Mouse (Mus musculus) spleen, postnatal 4 days (tissue): ENCODE data around the gene Pnldc1.
"Not testable (repeated sequence)": the region's sequence is repeated elsewhere in the genome, so short reads cannot be mapped to it uniquely, and the experiment has no call there.

Experiments used
- DNase-seq, 2 experiments: peaks; one replicate each; pipeline ENCODE4 v3.0.0; 2022; ENCODE audit warnings: low spot score in 2 of 2

The Pnldc1 gene

DNA sequence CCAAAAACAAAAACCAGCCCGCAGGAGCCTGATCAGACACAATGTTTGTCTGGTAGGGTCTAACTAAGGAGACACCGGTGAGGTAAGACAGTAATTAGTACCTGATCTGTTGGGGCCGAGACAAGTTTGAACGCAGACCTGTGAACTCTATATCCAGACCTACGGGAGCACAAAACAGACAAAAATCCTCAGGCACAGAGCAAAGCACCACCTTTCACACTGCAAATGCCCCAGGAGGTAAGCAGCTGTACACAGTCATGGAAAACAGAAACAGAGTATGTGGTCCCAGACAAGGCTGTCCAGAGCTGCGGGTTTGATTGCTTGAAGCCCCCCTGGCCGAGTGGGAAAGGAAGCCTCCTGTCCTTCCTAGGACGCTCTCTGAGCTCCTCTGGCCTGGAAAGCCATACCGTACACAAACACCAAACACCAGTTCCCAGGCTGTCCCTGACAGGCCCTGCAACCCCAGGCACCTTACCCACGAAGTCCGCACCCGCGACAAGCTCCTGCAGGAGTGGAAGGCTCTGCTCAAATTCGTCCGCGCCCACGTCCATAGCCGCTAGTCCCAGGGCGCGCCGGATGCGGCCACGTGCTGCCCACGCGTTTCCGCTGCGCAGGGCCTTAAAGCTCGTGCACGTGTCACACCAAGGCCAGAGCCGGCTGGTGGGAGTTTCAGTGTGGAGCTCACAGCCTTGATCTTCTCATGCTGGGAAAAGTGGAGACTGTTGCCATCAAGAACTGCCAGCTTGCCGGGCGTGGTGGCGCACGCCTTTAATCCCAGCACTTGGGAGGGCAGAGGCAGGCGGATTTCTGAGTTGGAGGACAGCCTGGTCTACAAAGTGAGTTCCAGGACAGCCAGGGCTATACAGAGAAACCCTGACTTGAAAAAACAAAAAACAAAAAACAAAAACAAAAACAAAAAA lies at the start of gene Pnldc1:
Pnldc1 (minus strand) TSS at position 870 of the 920 bp plus-strand sequence.
- no peak for DNase-seq

DNA sequence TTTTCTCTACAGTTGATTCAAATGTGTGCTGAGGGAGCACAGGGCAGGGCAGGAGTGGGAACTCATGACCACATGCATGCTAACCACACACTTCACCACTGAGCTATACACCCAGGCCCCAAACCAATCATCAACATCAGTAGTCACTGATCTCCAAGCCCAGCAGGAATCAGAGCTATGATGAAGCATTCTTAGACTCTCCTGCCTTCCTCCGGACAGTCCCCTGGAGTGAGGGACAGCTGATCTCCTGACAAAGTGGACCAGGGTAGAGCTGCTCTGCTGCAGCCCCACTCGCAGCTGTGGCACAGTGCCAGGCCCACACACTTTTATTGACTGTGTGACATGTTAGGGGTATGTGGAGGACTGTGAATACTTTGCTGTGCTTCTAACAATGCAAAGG lies 49.3 kb upstream of the Pnldc1 start:
- peak in 1 of 2 experiments; percentile 51 for DNase-seq

- DNase-seq: peak in 1 of 2 experiments; percentile 43
Measured at GRCm38 (mm10) chr17:12956664-12957063, 46.6 kb upstream of the Pnldc1 start.

DNA sequence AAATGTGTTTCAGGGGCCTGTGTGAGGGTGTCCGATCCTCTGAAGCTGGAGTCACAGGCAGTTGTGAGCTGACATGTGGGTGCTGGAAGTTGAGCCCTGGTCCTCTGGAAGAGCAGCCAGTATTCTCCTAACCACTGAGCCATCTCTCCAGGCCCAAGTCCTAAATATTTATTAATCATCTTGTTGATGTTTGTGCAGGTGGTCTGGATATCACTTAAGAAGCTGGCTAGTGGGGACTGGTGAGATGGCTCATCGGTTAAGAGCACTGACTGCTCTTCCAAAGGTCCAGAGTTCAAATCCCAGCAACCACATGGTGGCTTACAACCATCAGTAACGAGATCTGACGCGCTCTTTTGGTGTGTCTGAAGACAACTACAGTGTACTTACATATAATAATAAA lies 39.6 kb upstream of the Pnldc1 start:
- DNase-seq: peak in 1 of 2 experiments; percentile 14

GRCm38 (mm10) chr17:12942459-12943162 lies 32.6 kb upstream of the Pnldc1 start:
- no peak for DNase-seq

- no peak for DNase-seq
Measured at GRCm38 (mm10) chr17:12941543-12942260, 31.7 kb upstream of the Pnldc1 start.

- DNase-seq: no peak
Measured at GRCm38 (mm10) chr17:12940151-12940805, 30.2 kb upstream of the Pnldc1 start, which contains the start of gene Acat3. Gene Acat3 (minus strand): TSS chr17:12940600.

DNA sequence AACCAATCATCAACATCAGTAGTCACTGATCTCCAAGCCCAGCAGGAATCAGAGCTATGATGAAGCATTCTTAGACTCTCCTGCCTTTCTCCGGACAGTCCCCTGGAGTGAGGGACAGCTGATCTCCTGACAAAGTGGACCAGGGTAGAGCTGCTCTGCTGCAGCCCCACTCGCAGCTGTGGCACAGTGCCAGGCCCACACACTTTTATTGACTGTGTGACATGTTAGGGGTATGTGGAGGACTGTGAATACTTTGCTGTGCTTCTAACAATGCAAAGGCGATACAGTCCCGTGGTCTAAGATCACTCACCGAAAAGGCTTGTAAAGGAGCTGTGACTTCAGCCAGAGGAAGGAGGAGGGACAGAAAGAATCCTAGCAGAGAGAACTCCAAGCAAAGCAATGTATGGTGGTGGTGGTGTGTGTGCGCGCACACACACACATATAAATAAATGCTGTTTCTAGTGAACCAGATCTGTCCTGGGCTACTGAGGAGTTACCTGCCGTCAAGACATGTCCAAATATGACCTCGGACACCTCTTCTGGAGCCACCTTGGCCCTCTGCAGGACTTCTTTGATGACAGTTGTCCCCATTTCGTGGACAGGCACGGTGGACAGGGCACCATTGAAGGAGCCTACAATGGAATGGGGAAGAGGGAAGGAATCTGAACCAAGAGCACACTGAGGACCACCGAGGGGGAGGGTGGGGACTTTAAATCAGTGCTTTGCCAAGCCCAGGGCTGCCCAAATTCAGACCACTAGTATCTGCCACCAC lies 29.5 kb upstream of the Pnldc1 start:
- DNase-seq: not testable (repeated sequence)

- no peak for DNase-seq
Measured at GRCm38 (mm10) chr17:12938077-12938476, 28.0 kb upstream of the Pnldc1 start.

DNA sequence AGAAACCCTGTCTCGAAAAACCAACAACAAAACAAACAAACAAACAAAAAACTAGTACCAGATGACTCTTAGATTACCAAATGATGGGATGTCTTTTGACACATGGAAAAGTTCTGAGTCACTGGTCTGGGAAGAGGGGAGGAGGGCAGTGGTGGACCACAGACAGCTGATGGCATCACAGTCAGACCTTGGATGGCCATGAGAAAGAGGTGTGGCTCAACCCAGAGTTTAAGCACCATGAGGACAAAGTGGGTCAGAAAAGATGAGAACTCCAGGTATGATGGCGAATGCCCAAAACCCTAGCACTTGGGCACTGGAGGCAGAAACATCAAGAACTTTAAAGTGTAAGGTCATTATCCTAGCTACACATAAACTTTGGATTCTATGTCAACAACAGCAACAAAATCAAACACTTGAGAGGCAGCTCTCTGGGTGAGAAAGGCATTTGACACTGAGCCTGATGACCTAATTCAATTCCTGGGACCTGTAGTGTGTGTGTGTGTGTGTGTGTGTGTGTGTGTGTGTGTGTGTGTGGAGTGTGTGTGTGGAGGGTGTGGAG lies 27.5 kb upstream of the Pnldc1 start:
- DNase-seq: no peak

GRCm38 (mm10) chr17:12935719-12936118 lies 25.7 kb upstream of the Pnldc1 start:
- DNase-seq: no peak

DNA sequence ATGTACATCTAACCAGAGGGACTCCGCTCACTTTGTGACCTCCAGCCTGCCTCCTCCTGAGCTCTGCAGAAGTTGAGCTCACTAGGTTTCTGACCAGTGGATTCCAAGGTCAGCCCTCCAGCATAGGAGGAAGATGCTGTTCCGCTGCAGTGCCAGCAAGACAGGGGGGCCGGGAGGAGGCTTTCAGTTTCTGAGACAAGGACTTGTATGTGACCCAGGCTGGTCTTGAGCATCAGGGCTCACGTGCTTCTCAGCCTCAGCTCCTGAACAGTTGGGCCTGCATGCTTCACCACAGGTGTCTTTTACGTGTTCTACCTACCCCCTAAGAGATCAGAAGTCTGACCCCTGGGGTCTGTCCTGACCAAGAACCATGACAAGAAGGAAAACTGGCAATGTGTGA lies 21.5 kb upstream of the Pnldc1 start:
- not testable (repeated sequence) for DNase-seq

- no peak for DNase-seq
Measured at GRCm38 (mm10) chr17:12925703-12926180, 15.7 kb upstream of the Pnldc1 start.

GRCm38 (mm10) chr17:12925001-12925400 lies 15.0 kb upstream of the Pnldc1 start:
- no peak for DNase-seq

DNA sequence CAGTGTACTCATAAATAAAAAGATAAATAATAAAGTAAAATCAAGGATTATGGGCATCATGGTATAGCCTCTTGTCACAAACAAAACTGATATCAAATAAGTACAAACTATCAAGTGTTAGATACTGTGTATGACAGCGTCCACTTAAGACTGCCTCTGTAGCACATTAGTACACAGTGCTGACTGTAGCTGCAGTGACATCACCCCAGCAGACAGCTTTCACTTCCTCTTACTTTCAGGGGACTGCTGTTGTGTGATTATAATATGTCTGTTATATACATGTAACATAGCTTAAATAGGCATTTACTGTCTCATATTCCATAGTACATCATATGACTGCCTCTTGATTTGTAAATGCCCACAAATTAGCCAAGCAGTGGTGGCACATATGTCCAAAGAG lies 11.0 kb upstream of the Pnldc1 start:
- DNase-seq: no peak

DNA sequence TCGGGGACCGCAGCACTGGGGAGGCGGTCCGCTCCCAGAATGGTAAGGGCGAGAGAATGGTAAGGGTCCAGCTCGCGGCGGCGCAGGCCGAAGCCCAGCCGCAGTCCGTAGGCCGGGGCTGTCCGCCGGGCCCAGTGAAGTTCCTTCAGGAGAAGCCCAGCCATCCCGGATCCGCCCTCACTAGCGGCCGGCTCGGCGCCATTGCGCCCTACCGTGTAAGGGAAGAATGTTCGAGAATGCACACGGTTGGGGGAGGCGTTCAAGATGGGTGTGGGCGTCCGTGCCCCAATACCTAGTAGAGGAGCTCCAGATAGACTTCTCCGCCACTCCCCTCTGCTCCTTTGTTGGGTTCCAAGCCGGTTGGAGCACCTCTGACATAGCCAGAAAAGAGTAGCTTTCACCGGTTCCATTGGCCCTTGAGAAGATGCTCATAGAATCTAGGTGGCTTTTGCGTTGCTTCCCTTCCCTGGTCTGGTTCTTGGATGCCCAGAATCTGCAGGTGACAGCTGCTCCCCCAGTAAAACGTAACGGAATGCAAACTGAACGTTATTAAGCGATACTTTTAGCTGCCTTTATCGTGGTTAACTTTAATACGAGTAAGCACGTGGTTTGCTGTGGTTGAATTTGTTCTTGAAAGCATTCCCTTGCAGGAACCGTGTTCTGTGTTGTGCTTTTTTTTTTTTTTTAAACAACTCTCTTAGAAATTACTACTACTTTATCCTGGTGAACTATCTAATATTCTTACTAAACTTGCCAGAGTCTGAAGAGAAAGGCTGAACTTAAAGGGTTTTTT lies 6.8 kb upstream of the Pnldc1 start:
- DNase-seq: peak; percentile 61 to 83

GRCm38 (mm10) chr17:12915881-12916583 lies 6.0 kb upstream of the Pnldc1 start, which contains the start of gene Mrpl18:
Gene Mrpl18 (minus strand): TSS chr17:12916345.
- peak; percentile 98 for DNase-seq

DNA sequence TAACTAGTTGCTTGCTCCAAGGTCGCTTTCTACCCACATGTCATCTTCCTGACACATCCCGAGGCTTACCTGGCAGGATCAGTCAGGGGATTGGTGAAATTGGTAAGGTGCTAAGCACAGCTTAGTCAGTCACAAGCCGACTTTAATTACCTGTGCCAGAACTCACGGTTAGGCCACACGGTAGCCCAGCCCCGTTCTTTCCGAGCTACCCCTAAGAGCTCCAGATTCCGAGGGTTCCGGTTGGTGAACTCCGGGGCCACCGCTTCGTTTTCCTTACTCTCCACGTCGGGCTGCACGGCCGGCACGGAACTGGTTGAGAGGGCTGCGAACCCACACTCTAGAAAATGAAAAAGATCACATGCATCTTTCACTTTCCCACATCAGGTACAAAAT lies 5.5 kb upstream of the Pnldc1 start, which contains the start of gene Tcp1:
Tcp1 (plus strand) TSS at position 214 of the 393 bp plus-strand sequence.
- DNase-seq: peak in 1 of 2 experiments; percentile 73

DNA sequence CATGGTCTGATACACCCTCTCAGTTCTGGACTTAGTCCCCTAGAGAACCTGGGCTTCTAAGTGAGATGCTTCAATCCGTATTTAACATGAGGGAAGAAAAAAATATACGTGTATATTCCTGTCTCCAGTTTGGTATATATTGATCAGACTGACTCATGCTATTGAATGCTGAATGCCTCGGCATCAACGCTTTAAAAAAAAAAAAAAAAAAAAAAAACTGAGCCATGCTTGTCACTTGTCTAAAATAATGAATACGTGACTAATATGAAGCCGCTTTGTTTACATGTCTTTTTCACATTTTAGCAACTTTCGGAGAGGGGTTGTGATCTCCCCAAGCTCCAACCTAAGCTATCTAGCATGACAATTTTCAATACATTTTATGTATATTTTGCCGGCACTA lies 361 bp upstream of the Pnldc1 start:
- no peak for DNase-seq
